Mouse (Mus musculus) heart, embryonic 14.5 days (tissue): ENCODE results near the gene Ezr. TPM values are rescaled to one million over a fixed set of nuclear protein-coding genes. Genes with fewer than 3 reads are reported as not detected.
A peak's percentile ranks its signal among the peaks of the same experiment; 100 is the strongest.

Source experiments
- ATAC-seq: fragments of 200-750 bp; cut with Nextera tagmentation; 2 replicates; pipeline ENCODE4 v1.8.0; 2017; ENCODE audit warnings: low read depth, moderate TSS enrichment; ENCODE audit not compliant: insufficient number of reproducible peaks, insufficient read depth, low FRiP score
- H3K27ac ChIP-seq, 2 experiments: fragments of 200-500 bp in 1 of 2; fragments of 300-500 bp in 1 of 2; sonication (generic) in 1 of 2; replicated peaks in 1 of 2; 2 replicates each; pipeline ENCODE4 v1.5.1; 2012 to 2014; ENCODE audit warnings: low read depth in 2 of 2, low read length in 2 of 2, control low read depth in 1 of 2, mild to moderate bottlenecking in 1 of 2, mixed read lengths in 1 of 2; ENCODE audit not compliant: control insufficient read depth in 1 of 2, insufficient read depth in 1 of 2
- H3K27me3 ChIP-seq: fragments of 300-500 bp; sonication (generic); 2 replicates; pipeline ENCODE4 v1.6.1; 2014; ENCODE audit warnings: mild to moderate bottlenecking, low read length, control low read depth; ENCODE audit not compliant: control insufficient read depth, insufficient read depth
- H3K36me3 ChIP-seq: fragments of 300-500 bp; sonication (generic); 2 replicates; pipeline ENCODE4 v1.6.1; 2014; ENCODE audit warnings: mild to moderate bottlenecking, control low read depth, low read length, mixed read lengths; ENCODE audit not compliant: control insufficient read depth, insufficient read depth
- H3K4me1 ChIP-seq, 2 experiments: fragments of 200-500 bp in 1 of 2; fragments of 300-500 bp in 1 of 2; sonication (generic) in 1 of 2; 2 replicates each; pipeline ENCODE4 v1.6.1; 2012 to 2014; ENCODE audit warnings: low read length in 2 of 2, control low read depth in 1 of 2, mixed read lengths in 1 of 2; ENCODE audit not compliant: control insufficient read depth in 2 of 2, insufficient read depth in 2 of 2
- H3K4me2 ChIP-seq: fragments of 300-500 bp; sonication (generic); 2 replicates; pipeline ENCODE4 v1.6.1; 2014; ENCODE audit warnings: mild to moderate bottlenecking, low read length
- H3K4me3 ChIP-seq, 2 experiments: fragments of 200-500 bp in 1 of 2; fragments of 300-500 bp in 1 of 2; sonication (generic) in 1 of 2; 2 replicates each; pipeline ENCODE4 v1.5.1; 2012 to 2014; ENCODE audit warnings: low read length in 2 of 2, mild to moderate bottlenecking in 2 of 2, control low read depth in 1 of 2, low read depth in 1 of 2, moderate library complexity in 1 of 2; ENCODE audit not compliant: control insufficient read depth in 1 of 2, insufficient read depth in 1 of 2
- H3K9ac ChIP-seq: fragments of 300-500 bp; sonication (generic); 2 replicates; pipeline ENCODE4 v1.6.1; 2014; ENCODE audit warnings: mild to moderate bottlenecking, low read length
- H3K9me3 ChIP-seq: fragments of 300-500 bp; sonication (generic); 2 replicates; pipeline ENCODE4 v1.6.1; 2016; ENCODE audit warnings: low read length, control low read depth; ENCODE audit not compliant: control insufficient read depth
- WGBS: fragments of 180-500 bp; shearing (Covaris S2); extraction: QIAGEN DNeasy Blood & Tissue Kit; methylation state at CpG from one replicate; pipeline ENCODE4 v1.1.7; 2014; 5-methylcytosine and 5-hydroxymethylcytosine counted together
- polyA plus RNA-seq: library from polyadenylated mRNA; unstranded; fragments of >200 nt; fragmentation: Nextera tagmentation; extraction: Ambion mirVana; gene quantifications from 2 replicates; pipeline ENCODE4 v1.2.1, GENCODE M21; 2014

The Ezr gene
- polyA plus RNA-seq, 1 experiment from 2014 or later, result 102 TPM

GRCm38 (mm10) chr17:6778771-6779509 is 3.6 kb downstream of the Ezr start:
- Histone ChIP-seq H3K4me2 (peak overlapping the region; percentile 77), H3K9ac (peak overlapping the region; percentile 91), H3K36me3 (peaks cover 4% of the 10 kb centered on the region; the same call in 1 of the 2 replicates), H3K27me3 (no peaks in the 10 kb centered on the region), H3K27ac (peak overlapping the region; percentile 87 to 93), H3K4me1 (peaks cover 22 to 60% of the 10 kb centered on the region in 2 experiments), H3K9me3 (no peaks in the 10 kb centered on the region), H3K4me3 (peak overlapping the region; percentile 65 to 78)
- peak; percentile 48; the same call in 1 of the 2 replicates for ATAC-seq
- WGBS, result 5% methylated on average over 23 of the region's 23 CpGs

GRCm38 (mm10) chr17:6778332-6778683 is 4.3 kb downstream of the Ezr start:
- peak overlapping the region; percentile 65 to 78 for H3K4me3 ChIP-seq
- peaks cover 28 to 66% of the 10 kb centered on the region in 2 experiments for H3K4me1 ChIP-seq

GRCm38 (mm10) chr17:6777629-6778331 is 4.8 kb downstream of the Ezr start:
- WGBS, result 60% methylated on average over 12 of the region's 12 CpGs
- H3K4me2 ChIP-seq, result peak overlapping the region; percentile 77
- no peaks in the 10 kb centered on the region for H3K27me3 ChIP-seq
- H3K9ac ChIP-seq, result 0 out of 2 replicates have a peak overlapping the region, but pooled peaks have one; percentile 11
- H3K4me1 ChIP-seq, result peaks cover 29 to 69% of the 10 kb centered on the region in 2 experiments
- ATAC-seq, result no peak
- no peak overlapping the region for H3K4me3 ChIP-seq
- H3K27ac ChIP-seq, result peak overlapping the region in 1 of 2 experiments; percentile 44; a peak in 1 of 4 replicates
- H3K36me3 ChIP-seq, result peaks cover 4% of the 10 kb centered on the region; the same call in 1 of the 2 replicates
- no peaks in the 10 kb centered on the region for H3K9me3 ChIP-seq

More at GRCm38 (mm10) chr17:6778332-6778683, 4.3 kb downstream of the Ezr start:
- 0% methylated on average over 9 of the region's 9 CpGs for WGBS
- peak overlapping the region; percentile 87 to 93 for H3K27ac ChIP-seq
- H3K9me3 ChIP-seq, result no peaks in the 10 kb centered on the region
- H3K4me2 ChIP-seq, result peak overlapping the region; percentile 77
- no peak for ATAC-seq
- peak overlapping the region; percentile 91 for H3K9ac ChIP-seq
- peaks cover 4% of the 10 kb centered on the region; the same call in 1 of the 2 replicates for H3K36me3 ChIP-seq
- H3K27me3 ChIP-seq, result no peaks in the 10 kb centered on the region

- WGBS, result 70% methylated on average over 6 of the region's 6 CpGs
- peaks cover 4% of the 10 kb centered on the region; the same call in 1 of the 2 replicates for H3K36me3 ChIP-seq
- ATAC-seq, result no peak
- peaks cover 29 to 76% of the 10 kb centered on the region in 2 experiments for H3K4me1 ChIP-seq
- no peak overlapping the region for H3K4me3 ChIP-seq
- H3K27ac ChIP-seq, result 0 out of 4 replicates have a peak overlapping the region, but pooled peaks of 1 of the 2 experiments have one; percentile 19
- no peaks in the 10 kb centered on the region for H3K9me3 ChIP-seq
- H3K4me2 ChIP-seq, result no peak overlapping the region
- H3K27me3 ChIP-seq, result no peaks in the 10 kb centered on the region
- no peak overlapping the region for H3K9ac ChIP-seq
These were observed 5.5 kb downstream of the Ezr start for GRCm38 (mm10) chr17:6777061-6777460.

GRCm38 (mm10) chr17:6776576-6776975 is 6.0 kb downstream of the Ezr start:
- H3K27me3 ChIP-seq, result no peaks in the 10 kb centered on the region
- H3K9ac ChIP-seq, result peak overlapping the region; percentile 34; the same call in 1 of the 2 replicates
- H3K4me2 ChIP-seq, result no peak overlapping the region
- H3K27ac ChIP-seq, result no peak overlapping the region
- H3K4me3 ChIP-seq, result no peak overlapping the region
- peaks cover 4% of the 10 kb centered on the region; the same call in 1 of the 2 replicates for H3K36me3 ChIP-seq
- H3K4me1 ChIP-seq, result peaks cover 31 to 81% of the 10 kb centered on the region in 2 experiments
- H3K9me3 ChIP-seq, result no peaks in the 10 kb centered on the region
- WGBS, result 52% methylated on average over 5 of the region's 5 CpGs
- ATAC-seq, result no peak

- WGBS, result 80% methylated on average over 6 of the region's 6 CpGs
- Histone ChIP-seq H3K9ac (no peak overlapping the region; the same call in 1 of the 2 replicates), H3K27ac (no peak overlapping the region)
These were observed 6.5 kb downstream of the Ezr start for GRCm38 (mm10) chr17:6776123-6776522.

GRCm38 (mm10) chr17:6775671-6776070 is 6.9 kb downstream of the Ezr start:
- 0 out of 4 replicates have a peak overlapping the region, but pooled peaks of 1 of the 2 experiments have one; percentile 19 for H3K27ac ChIP-seq
- no peak overlapping the region for H3K4me3 ChIP-seq
- no peaks in the 10 kb centered on the region for H3K9me3 ChIP-seq
- peaks cover 33 to 76% of the 10 kb centered on the region in 2 experiments for H3K4me1 ChIP-seq
- WGBS, result 67% methylated on average over 4 of the region's 4 CpGs
- peaks cover 4% of the 10 kb centered on the region; the same call in 1 of the 2 replicates for H3K36me3 ChIP-seq
- ATAC-seq, result no peak
- H3K4me2 ChIP-seq, result no peak overlapping the region
- no peak overlapping the region for H3K9ac ChIP-seq
- H3K27me3 ChIP-seq, result no peaks in the 10 kb centered on the region

More at GRCm38 (mm10) chr17:6776123-6776522, 6.5 kb downstream of the Ezr start:
- Histone ChIP-seq H3K4me3 (no peak overlapping the region), H3K36me3 (peaks cover 4% of the 10 kb centered on the region; the same call in 1 of the 2 replicates), H3K9me3 (no peaks in the 10 kb centered on the region), H3K4me1 (peaks cover 33 to 79% of the 10 kb centered on the region in 2 experiments), H3K27me3 (no peaks in the 10 kb centered on the region), H3K4me2 (no peak overlapping the region)
- no peak for ATAC-seq
